Mouse (Mus musculus) midbrain, embryonic 15.5 days (tissue): ENCODE measurements around the gene Arl15. TPM values are rescaled to one million over a fixed set of nuclear protein-coding genes. Genes with fewer than 3 reads are reported as not detected.

Source experiments
- ATAC-seq: fragments of 200-750 bp; cut with Nextera tagmentation; replicated peaks from 2 replicates; pipeline ENCODE4 v1.8.0; 2017; ENCODE audit warnings: moderate TSS enrichment
- H3K27ac ChIP-seq: fragments of 300-500 bp; sonication (generic); 2 replicates; pipeline ENCODE4 v1.5.1; 2015; ENCODE audit warnings: mild to moderate bottlenecking, inconsistent platforms
- H3K27me3 ChIP-seq: fragments of 300-500 bp; sonication (generic); replicated peaks from 2 replicates; pipeline ENCODE4 v1.6.1; 2015; ENCODE audit warnings: inconsistent platforms
- H3K36me3 ChIP-seq: fragments of 300-500 bp; sonication (generic); replicated peaks from 2 replicates; pipeline ENCODE4 v1.6.1; 2015; ENCODE audit warnings: inconsistent platforms
- H3K4me1 ChIP-seq: fragments of 300-500 bp; sonication (generic); 2 replicates; pipeline ENCODE4 v1.6.1; 2015; ENCODE audit warnings: inconsistent platforms
- H3K4me2 ChIP-seq: fragments of 300-500 bp; sonication (generic); 2 replicates; pipeline ENCODE4 v1.6.1; 2015; ENCODE audit warnings: inconsistent platforms, mild to moderate bottlenecking, moderate library complexity
- H3K4me3 ChIP-seq: fragments of 300-500 bp; sonication (generic); 2 replicates; pipeline ENCODE4 v1.5.1; 2015; ENCODE audit warnings: mild to moderate bottlenecking, inconsistent platforms
- H3K9ac ChIP-seq: fragments of 300-500 bp; sonication (generic); 2 replicates; pipeline ENCODE4 v1.6.1; 2015; ENCODE audit warnings: mild to moderate bottlenecking, inconsistent platforms
- H3K9me3 ChIP-seq: fragments of 300-500 bp; sonication (generic); 2 replicates; pipeline ENCODE4 v1.6.1; 2016; ENCODE audit warnings: inconsistent platforms
- WGBS: fragments of 180-500 bp; shearing (Covaris S2); methylation state at CpG from one replicate; pipeline ENCODE4 v1.1.7; 2015; ENCODE audit warnings: mixed read lengths; 5-methylcytosine and 5-hydroxymethylcytosine counted together
- polyA plus RNA-seq: library from polyadenylated mRNA; unstranded; fragments of >200 nt; fragmentation: Nextera tagmentation; extraction: Ambion mirVana; gene quantifications from 2 replicates; pipeline ENCODE4 v1.2.1, GENCODE M21; 2015

Gene Arl15
- polyA plus RNA-seq, 1 experiment from 2014 or later, result 18.5 TPM

DNA sequence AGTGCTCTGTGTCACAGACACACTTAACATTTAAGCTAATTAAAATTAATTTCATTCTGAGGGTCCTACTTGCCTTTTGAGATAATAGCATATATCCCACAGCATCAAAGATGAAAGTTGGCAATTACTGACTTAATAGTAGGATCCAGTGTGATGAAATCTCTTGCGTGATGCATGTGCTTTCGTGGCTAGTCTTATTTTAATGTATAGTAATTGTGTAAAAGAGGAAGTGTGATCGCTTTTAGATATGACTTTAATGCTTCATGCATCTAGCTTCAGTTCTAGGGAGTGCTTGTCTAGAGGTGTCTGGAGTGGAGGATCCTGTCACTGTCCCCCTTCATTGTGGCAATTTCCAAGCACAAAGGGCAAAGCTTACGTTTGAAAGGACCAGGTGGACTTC, 163.1 kb downstream of the Arl15 start:
- no peaks in the 10 kb centered on the region for H3K4me1 ChIP-seq
- no peak for ATAC-seq
- H3K9me3 ChIP-seq, result no peaks in the 10 kb centered on the region
- no peak overlapping the region for H3K9ac ChIP-seq
- no peaks in the 10 kb centered on the region for H3K36me3 ChIP-seq
- no peak overlapping the region for H3K4me2 ChIP-seq
- no peak overlapping the region for H3K27ac ChIP-seq
- no peaks in the 10 kb centered on the region for H3K27me3 ChIP-seq
- 85% methylated on average over 4 of the region's 4 CpGs for WGBS
- no peak overlapping the region for H3K4me3 ChIP-seq

DNA sequence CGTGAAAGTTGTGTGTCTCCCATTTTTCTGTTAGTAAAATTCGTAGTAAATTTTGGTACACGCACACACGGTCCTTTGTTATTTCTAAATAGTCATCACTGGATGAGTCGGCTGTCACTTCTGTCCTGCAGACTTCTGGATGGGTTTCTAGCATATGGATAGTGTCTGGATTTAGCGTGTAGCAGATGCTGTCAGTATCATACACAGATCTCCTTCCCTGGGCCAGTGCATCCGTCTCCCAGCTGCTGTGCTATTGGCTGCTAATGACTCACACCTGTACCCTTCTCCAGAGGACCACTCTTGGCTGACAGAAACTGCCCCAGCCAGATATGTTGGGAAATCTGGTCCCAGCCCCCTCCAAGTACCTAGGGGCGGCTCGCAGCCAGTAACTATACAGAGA, 170.6 kb downstream of the Arl15 start:
- WGBS, result 94% methylated on average over 9 of the region's 9 CpGs
- Histone ChIP-seq H3K36me3 (no peaks in the 10 kb centered on the region), H3K4me3 (no peak overlapping the region), H3K27ac (no peak overlapping the region), H3K4me2 (no peak overlapping the region), H3K9me3 (no peaks in the 10 kb centered on the region), H3K27me3 (no peaks in the 10 kb centered on the region), H3K4me1 (no peaks in the 10 kb centered on the region), H3K9ac (no peak overlapping the region)
- no peak for ATAC-seq

DNA sequence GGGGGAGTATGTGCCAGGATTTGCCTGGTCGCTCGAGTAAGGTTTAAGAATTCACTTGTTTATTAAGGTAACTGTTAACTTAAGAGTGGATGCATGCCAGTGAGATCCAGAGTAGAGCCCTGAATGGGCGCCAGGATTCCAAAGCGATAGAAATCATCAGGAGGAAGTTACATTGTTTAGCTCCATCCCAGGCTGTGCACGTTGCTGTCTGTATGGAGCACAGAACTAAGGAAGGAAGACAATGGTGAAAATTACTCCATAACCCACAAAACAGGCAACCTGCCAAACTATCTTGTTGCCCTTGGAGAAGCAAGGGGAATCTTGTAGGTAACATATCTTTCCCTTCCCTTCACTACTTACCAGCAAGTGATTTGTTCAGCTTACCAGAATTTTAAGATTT, 176.4 kb downstream of the Arl15 start:
- no peak for ATAC-seq

DNA sequence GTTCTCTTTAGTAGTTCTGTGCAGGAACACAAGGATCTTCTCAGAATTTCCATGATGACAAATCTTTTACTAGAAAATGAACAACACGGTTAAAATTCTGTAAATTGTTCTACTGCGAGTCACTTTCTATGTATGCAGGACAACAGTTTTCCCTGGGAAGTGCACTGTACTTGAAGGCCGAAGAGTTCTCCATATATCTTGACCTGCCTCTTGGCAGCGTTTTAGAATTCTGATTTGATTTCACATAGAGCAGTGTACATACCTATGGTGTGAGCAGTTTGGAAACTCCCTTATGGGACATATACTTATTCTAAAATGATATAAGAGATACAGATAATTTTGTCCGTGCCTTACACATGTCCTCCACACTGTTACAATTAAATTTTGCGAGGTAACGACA, 178.1 kb downstream of the Arl15 start:
- 92% methylated on average over 7 of the region's 7 CpGs for WGBS
- no peak overlapping the region for H3K9ac ChIP-seq
- no peak overlapping the region for H3K4me2 ChIP-seq
- H3K4me3 ChIP-seq, result no peak overlapping the region
- H3K9me3 ChIP-seq, result no peaks in the 10 kb centered on the region
- ATAC-seq, result no peak
- H3K27me3 ChIP-seq, result no peaks in the 10 kb centered on the region
- no peak overlapping the region for H3K27ac ChIP-seq
- no peaks in the 10 kb centered on the region for H3K36me3 ChIP-seq
- peaks cover 4% of the 10 kb centered on the region; the same call in 1 of the 2 replicates for H3K4me1 ChIP-seq

More for the DNA sequence above, 176.4 kb downstream of the Arl15 start:
- Histone ChIP-seq H3K4me2 (no peak overlapping the region), H3K9me3 (no peaks in the 10 kb centered on the region), H3K27me3 (no peaks in the 10 kb centered on the region), H3K9ac (no peak overlapping the region), H3K4me1 (peaks cover under 1% of the 10 kb centered on the region; the same call in 1 of the 2 replicates), H3K36me3 (no peaks in the 10 kb centered on the region), H3K4me3 (no peak overlapping the region), H3K27ac (no peak overlapping the region)
- WGBS, result 66% methylated on average over 5 of the region's 5 CpGs

DNA sequence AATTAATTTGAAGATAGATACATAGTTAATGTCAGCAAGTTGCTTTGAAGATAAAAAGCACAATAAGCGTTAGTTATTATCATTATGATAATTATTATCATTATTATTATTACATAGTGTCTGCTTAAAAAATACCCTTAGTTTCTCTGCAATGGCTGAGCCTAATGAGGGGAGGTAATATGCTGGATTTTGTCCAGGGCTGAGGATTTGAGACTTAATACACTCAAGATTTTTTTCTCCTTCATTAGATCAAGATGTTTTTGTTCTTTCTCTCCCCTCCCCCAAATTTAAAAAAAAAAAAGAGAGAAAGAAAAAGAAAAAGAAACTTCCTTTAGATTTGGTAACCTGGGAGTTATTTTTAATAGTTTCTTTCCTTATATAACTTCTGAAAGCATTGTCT, 180.6 kb downstream of the Arl15 start:
- no peak overlapping the region for H3K4me3 ChIP-seq
- H3K27ac ChIP-seq, result no peak overlapping the region
- H3K9ac ChIP-seq, result no peak overlapping the region
- WGBS, result 78% methylated on average over 1 of the region's 1 CpGs
- peaks cover 4% of the 10 kb centered on the region; the same call in 1 of the 2 replicates for H3K4me1 ChIP-seq
- no peaks in the 10 kb centered on the region for H3K9me3 ChIP-seq
- H3K36me3 ChIP-seq, result no peaks in the 10 kb centered on the region
- no peak overlapping the region for H3K4me2 ChIP-seq
- no peak for ATAC-seq
- H3K27me3 ChIP-seq, result no peaks in the 10 kb centered on the region

DNA sequence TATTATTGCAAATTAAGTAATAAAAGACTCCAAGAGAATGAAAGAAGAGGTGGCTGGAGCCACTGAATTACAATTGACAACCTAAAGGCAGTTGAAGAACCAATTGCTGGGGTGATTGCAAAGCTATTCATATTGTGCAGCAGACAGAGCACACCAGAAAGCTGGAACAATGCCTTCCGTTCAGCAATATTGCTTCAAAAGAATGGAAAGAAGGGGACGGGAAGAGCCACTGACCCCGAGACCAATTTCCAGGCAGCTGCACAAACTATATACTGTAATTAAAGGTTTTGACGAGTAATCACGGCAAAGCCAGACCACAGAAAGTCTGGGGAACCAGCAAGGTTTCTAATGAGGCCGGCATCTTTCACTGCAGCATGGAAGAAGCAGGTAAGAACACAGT, 181.4 kb downstream of the Arl15 start:
- Histone ChIP-seq H3K4me3 (no peak overlapping the region), H3K36me3 (no peaks in the 10 kb centered on the region), H3K9me3 (no peaks in the 10 kb centered on the region), H3K27ac (no peak overlapping the region), H3K4me2 (0 out of 2 replicates have a peak overlapping the region, but pooled peaks have one; percentile 27), H3K9ac (no peak overlapping the region), H3K27me3 (no peaks in the 10 kb centered on the region), H3K4me1 (peaks cover 5% of the 10 kb centered on the region; the same call in 1 of the 2 replicates)
- ATAC-seq, result no peak
- 12% methylated on average over 6 of the region's 6 CpGs for WGBS

DNA sequence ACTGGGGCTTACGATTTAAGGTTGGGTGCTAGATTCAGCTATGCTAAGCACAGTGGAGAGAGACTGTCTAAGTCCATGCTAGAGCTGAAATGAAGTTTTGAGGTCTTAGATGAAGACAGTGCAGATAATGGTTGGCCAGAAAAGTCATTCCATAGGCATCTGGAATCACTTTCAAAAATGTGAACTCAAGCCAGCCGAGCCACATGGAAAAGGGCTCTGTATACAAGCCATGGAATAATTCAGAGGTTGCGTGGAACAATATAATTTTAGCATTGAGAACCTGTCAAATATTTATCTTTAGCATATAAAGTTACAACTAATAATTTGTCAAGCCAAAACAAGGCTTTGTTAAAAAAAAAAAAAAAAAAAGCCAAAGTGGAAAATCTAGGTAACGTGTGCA, 182.6 kb downstream of the Arl15 start:
- Histone ChIP-seq H3K4me3 (no peak overlapping the region), H3K9me3 (no peaks in the 10 kb centered on the region), H3K4me1 (peaks cover 12% of the 10 kb centered on the region), H3K4me2 (no peak overlapping the region), H3K27ac (no peak overlapping the region), H3K9ac (no peak overlapping the region), H3K27me3 (no peaks in the 10 kb centered on the region), H3K36me3 (no peaks in the 10 kb centered on the region)
- 93% methylated on average over 4 of the region's 4 CpGs for WGBS
- no peak for ATAC-seq

DNA sequence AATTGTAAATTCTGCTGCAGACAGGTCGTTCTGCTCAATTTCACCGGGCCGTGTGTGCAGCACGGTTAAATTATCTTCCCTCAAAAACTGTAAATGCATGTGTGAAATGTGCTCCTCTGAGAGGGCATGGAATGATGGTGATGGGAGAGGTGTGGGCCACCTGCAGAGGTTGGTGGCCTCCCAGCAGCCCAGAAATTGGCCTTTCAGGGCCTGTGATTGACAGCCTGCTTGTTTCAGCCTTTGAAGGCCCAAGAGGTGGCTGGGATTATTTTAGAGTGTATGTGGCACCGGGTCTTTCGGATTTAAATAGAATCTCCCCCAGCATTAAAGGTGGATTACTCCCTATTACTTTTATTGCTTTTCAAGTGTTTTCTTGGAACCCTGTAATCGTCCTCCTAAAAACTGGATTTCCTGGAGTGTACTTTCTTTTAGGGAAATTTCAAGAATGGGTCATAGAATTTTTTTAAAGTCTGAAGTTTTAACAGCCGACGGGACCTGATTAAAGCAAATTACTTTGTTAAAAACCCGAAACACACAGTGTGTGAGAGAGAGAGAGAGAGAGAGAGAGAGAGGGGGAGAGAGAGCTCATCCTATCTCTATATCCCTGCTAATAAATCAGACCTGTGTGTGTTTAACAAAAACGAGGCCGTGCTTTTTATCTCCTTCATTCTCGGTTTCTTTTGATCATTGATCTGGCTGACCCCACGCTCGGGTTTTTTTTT, 186.6 kb downstream of the Arl15 start:
- ATAC-seq, result peak; percentile 73
- H3K27me3 ChIP-seq, result no peaks in the 10 kb centered on the region
- peak overlapping the region; percentile 27; the same call in 1 of the 2 replicates for H3K4me2 ChIP-seq
- no peak overlapping the region for H3K9ac ChIP-seq
- H3K27ac ChIP-seq, result no peak overlapping the region
- H3K36me3 ChIP-seq, result no peaks in the 10 kb centered on the region
- H3K4me3 ChIP-seq, result no peak overlapping the region
- no peaks in the 10 kb centered on the region for H3K9me3 ChIP-seq
- H3K4me1 ChIP-seq, result peaks cover 10% of the 10 kb centered on the region
- 19% methylated on average over 15 of the region's 15 CpGs for WGBS

DNA sequence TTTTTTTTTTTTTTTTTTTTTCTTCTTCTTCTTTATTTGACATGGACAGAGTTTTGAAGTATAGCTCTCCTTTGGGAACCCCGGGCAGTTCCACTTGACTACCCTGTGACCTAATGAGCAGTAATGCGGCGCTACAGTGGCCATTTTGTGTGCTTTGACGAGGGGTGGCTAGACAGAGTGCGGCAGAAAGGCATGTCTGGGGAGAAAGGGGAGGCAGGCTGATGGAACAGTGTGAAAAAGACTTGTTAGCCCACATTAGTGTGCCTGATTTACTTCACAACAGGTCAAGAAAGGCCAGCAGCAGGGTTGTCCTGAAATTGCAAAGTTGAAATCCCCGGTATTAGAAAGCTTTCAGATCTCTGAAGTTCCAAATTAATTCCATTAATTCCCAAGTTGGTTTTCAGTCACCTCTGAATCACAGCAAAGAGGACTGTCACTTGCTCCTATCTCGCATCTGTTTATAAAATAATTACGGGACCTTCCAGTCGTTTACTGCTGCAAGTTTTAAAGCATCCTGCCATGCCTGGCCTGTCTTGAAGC, 187.2 kb downstream of the Arl15 start:
- H3K27me3 ChIP-seq, result no peaks in the 10 kb centered on the region
- H3K9ac ChIP-seq, result no peak overlapping the region
- H3K36me3 ChIP-seq, result no peaks in the 10 kb centered on the region
- 12% methylated on average over 9 of the region's 9 CpGs for WGBS
- no peak overlapping the region for H3K27ac ChIP-seq
- ATAC-seq, result peak; percentile 88
- H3K9me3 ChIP-seq, result no peaks in the 10 kb centered on the region
- H3K4me3 ChIP-seq, result no peak overlapping the region
- peaks cover 9% of the 10 kb centered on the region for H3K4me1 ChIP-seq
- H3K4me2 ChIP-seq, result peak overlapping the region; percentile 27

DNA sequence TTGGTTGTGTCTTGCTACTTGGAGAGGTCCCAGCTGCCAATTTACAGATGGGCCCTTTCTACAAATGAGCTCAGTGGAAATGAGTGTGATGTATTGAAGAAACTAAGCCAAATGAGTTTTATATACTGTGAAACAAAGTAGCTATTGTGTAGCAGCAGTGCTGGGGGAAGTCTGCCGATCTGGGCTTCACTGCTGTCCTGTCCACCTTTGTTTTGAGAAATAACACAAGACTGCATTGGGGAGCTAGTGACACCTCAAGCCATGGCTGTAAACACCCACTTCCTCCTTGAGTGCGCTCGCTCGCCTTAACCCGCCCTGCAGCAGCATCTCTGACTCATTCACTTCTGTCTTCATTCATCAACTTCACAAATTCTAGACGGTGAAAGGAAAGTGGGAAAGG, 189.3 kb downstream of the Arl15 start:
- Histone ChIP-seq H3K4me3 (no peak overlapping the region), H3K9ac (no peak overlapping the region), H3K9me3 (no peaks in the 10 kb centered on the region), H3K4me1 (peaks cover 9% of the 10 kb centered on the region), H3K36me3 (no peaks in the 10 kb centered on the region), H3K27ac (no peak overlapping the region), H3K27me3 (no peaks in the 10 kb centered on the region), H3K4me2 (no peak overlapping the region)
- 65% methylated on average over 6 of the region's 6 CpGs for WGBS
- ATAC-seq, result no peak

DNA sequence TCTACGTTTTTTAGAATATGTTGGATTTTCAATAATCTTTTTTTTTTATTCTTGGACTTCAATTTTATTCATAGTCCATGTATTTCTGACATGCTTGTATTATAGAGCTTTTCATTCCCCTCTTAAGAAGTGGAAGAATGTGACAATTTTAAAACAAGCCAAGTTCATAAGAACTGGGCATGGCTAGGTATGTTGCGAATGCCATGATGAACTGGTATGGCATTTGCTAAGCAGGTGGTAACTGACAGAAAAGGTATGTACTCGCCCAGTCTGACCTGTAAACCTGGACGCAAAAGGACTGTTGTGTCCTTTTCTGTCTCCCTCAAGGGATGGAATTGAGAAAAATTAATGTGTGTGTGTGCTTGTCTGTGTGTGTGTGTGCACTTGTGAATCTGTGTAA, 190.2 kb downstream of the Arl15 start:
- Histone ChIP-seq H3K27ac (no peak overlapping the region), H3K27me3 (no peaks in the 10 kb centered on the region), H3K9me3 (no peaks in the 10 kb centered on the region), H3K4me3 (no peak overlapping the region), H3K4me2 (no peak overlapping the region), H3K4me1 (peaks cover 9% of the 10 kb centered on the region), H3K36me3 (no peaks in the 10 kb centered on the region), H3K9ac (no peak overlapping the region)
- 97% methylated on average over 4 of the region's 4 CpGs for WGBS
- no peak for ATAC-seq

DNA sequence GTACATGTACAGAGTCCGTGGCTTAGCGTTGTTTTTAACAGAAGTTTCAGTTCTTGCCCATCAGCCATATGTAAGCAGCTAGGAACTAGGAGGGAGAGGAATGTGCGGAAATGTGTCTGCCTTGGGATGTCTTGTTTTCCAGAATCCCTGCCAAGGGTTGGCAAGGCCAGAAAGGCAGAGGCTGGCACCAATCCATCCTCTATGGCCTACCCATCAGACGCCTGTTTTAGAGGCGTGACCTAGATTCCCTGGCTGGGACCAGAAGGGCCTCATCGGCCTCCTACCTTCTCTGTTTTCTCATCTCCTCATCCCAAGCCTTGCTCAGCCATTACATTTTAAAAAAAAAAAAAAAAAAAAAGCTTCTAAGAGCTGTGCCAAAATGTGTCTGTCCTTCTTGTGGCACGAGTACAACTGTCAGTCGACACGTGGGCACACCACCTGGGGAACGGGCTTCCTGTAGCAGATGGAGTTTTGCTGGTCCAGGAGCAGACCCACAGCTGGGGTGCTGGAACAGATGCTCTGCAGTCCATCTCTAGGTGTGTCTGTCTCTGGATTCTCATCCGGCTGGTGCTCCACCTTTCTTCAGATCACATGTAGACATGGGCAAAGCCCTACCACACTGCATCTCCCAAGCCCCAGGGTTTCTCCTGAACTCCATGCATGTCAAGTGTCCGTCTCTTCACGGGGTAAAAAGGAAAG, 192.7 kb downstream of the Arl15 start:
- WGBS, result 82% methylated on average over 13 of the region's 13 CpGs
- Histone ChIP-seq H3K27ac (no peak overlapping the region), H3K4me3 (no peak overlapping the region), H3K27me3 (no peaks in the 10 kb centered on the region), H3K36me3 (no peaks in the 10 kb centered on the region), H3K4me1 (no peaks in the 10 kb centered on the region; the same call in 1 of the 2 replicates), H3K4me2 (no peak overlapping the region), H3K9me3 (no peaks in the 10 kb centered on the region), H3K9ac (no peak overlapping the region)
- ATAC-seq, result peak; percentile 52
